Mouse (Mus musculus) T-helper 1 cell (primary cell): ENCODE data around the gene Palld.

Experiments used
- in situ Hi-C: fragments of 300-600 bp; cut with MboI, MseI; formaldehyde crosslinking; loops from one replicate; pipeline ENCODE4 v1.15.1; 2025; ENCODE audit warnings: high pct_unique_total_duplicates

Gene Palld

DNA sequence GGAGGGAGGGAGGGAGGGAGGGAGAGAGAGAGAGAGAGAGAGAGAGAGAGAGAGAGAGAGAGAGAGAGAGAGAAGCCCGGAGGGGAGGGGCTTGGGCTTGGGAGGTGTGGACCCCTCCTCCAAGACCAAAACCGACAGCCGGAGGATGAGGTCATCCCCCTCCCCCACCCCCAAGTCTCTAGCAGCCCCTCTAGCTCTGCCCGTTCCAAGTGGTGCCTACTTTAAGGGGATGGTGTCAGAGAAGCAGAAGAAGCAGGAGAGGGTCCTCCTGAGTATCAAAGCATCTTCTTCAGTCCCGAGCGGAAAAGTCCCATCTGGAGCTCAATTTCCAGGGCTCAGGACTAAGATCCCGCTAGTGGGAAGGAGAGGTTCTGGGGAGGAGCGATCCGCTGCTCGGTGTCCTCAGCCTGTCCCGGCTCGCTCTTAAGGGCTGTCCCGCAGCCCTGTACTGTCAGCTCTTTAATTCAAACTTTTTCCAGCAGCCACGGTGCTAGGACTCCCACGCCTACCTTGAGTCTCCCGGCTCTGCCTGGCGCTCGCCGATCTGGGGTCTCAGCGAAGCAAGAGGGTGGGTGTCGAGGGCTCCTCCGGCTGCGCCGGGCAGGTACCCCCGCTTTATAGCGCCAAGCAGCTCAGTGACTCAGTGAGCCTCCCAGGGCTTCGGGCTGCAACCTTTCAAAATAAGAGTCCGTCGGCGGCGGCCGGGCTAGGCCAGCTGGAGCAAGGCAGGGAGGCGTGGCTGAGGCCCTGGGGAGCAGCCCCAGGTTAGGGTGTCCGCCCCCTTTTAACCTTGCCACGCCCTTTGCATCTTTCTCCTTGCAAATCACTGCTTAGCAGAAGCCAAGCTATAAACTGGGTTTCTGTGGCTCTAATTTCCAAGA lies 311.7 kb downstream of the Palld start:
- in situ Hi-C loops = no loop called here

GRCm38 (mm10) chr8:61589972-61590391 lies 312.5 kb downstream of the Palld start:
- in situ Hi-C loops = no loop called here

- in situ Hi-C loops = no loop called here
These were observed 314.2 kb downstream of the Palld start for GRCm38 (mm10) chr8:61588336-61588735.

GRCm38 (mm10) chr8:61587731-61588130 lies 314.8 kb downstream of the Palld start:
- in situ Hi-C loops = no loop called here

DNA sequence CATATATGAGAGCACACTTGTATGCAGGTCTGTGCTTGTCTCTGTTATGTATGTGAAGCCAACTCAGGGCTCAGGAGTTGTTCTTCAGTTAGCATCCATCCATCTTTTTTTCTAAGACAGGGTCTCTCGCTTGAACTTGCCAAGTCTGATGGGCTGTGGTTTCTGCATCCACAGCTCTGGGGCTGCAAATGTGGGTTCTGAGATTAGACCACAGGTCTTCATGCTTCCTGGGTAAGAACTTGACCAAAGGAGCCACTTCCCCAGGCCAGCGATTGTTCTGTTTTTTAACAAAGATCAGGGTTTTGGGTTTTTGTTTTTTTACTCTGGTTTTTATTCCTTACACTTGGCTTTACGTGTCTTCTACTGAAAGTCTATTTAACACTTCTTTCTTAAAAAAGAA lies 316.0 kb downstream of the Palld start:
- in situ Hi-C loops = no loop called here

- in situ Hi-C loops = no loop called here
These were observed 316.7 kb downstream of the Palld start for GRCm38 (mm10) chr8:61585746-61586145.

- in situ Hi-C loops = no loop called here
These were observed 317.6 kb downstream of the Palld start for GRCm38 (mm10) chr8:61584714-61585383.

DNA sequence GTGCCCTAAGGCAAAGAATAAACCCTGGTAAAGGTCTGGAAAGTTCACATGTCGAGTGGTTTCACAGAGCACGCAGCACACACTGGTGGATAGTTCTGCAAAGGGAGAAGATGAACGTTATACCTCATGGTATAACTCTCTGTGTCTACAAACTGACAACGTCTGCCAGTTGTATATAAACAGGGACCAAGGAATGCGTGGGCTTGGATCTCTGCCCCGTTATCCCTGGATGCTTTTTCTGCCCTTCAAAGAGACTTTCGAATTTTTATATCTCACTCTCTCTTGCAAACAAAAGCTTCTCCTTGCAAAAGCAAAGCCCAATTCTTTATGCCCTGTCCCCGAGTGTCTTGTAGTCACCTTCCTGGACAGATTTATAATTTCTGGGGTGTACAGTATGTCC lies 319.9 kb downstream of the Palld start:
- in situ Hi-C loops = no loop called here

DNA sequence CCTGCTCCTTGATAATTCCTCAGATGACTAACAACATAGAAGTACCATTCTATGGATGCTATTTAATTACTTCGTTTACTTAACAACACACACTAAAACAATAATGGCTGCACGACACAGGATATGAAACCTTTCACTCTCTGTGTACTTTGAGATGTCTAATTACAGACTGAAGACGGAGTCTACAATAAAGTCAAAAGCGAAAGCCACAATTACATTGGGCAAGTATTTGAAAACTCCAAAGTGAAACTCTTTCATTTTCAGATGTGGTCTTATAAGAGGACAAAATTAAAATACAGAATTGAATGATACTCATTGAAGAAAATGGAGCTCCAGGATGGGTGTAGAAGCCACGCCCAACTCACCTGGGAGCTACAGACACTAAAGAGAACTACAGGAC lies 321.2 kb downstream of the Palld start:
- in situ Hi-C loops = no loop called here

GRCm38 (mm10) chr8:61579831-61580230 lies 322.7 kb downstream of the Palld start:
- in situ Hi-C loops = no loop called here

DNA sequence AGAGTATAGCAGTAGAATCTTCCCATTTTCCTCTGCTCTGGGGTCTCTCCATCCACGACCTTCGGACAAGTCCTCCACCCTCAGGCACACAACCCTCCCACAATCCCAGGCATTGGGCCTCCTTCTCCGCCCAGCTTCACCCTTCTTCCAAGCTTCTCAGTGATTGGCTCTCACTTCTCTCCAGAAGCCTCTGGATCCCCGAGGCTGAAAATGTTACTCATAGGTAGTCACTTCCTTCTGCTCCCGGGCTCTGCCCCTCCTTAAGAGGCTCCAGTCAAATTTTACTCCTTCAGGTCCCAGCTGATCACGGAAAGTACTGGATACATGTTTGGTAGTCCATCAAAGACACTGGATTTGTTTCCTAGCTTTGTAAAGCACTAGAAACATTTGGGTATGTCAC lies 323.7 kb downstream of the Palld start:
- in situ Hi-C loops = no loop called here

DNA sequence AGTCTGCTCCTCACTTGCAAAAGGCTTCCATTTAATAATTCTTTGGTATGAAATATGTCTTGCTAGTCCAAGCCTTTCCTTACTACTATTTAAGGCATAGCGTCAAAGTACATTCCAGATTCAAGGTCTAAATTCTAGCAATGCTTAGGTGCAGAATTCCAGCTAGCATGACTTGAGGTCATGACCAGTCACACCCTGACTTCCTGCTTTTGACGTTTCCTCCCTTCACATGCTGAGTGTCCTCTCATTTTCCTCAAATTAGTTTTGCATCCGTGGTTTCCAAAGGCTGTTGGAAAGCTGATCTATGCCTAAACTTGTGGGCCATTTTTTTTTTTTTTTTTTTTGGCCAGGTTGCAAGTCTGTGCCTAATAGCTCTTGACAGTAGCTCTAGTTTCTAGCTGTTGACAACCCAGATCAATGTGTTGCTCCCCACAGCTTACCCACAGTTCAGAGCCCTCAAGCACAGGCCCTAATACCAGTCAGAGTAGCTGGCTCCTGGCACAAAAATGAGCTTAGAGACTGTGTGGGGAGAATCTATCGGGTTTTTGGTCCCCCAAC lies 327.3 kb downstream of the Palld start:
- in situ Hi-C loops = no loop called here

DNA sequence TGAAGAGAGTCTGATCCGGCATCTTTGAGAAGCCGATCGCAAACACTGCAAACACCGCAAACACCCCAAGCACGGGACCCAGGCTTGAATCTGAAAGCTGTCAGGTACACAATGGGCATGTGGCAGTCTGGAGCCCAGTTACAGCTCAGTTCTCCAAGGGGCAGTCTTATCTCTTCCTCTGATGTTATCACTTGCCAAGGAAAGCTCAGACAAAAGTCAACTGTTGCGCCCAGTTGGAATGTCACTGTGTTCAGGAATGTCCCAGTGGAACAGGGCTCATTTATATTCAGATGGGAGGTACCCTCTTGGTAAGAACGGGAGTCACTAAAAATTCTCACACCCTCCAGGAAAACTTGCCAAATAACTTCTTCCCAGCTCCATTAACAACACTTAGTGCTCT lies 328.0 kb downstream of the Palld start:
- in situ Hi-C loops = no loop called here

- in situ Hi-C loops = no loop called here
These were observed 329.1 kb downstream of the Palld start for GRCm38 (mm10) chr8:61573179-61573937.

DNA sequence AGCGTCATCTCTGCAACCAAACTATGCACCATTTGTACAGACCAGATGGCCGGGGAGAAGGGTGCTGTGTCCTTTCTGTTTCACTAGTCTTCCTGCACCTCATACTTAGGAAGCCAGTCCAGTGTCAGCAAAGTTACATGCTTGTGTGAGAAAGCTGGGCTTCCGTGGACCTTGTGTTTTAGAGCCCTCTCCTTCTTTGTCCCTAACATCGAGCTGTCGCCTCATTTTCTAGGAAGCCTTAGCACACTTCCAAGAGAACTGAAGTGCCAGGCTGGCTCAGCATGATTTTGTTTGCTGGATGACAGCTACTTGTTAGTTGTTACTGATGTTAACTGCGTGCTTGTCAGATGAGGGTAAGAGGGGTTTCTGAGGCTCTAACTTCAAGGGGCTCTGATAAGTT lies 329.8 kb downstream of the Palld start:
- in situ Hi-C loops = no loop called here

DNA sequence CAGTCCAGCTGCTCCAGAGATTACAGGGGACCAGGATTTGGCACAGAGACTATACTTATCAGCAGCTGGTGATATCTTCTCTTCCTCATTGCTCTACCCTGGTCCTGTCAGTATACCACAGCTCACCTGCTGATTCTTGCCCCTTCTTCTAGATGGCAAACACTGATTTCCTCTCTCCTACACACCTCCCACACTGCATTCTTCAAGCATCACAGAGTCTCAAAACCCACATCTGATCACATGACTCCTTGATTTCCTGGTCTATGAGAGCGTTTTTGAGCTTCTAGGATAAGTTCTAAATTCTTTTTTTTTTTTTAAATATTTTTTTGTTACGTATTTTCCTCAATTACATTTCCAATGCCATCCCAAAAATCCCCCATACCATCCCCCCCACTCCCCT lies 331.9 kb downstream of the Palld start:
- in situ Hi-C loops = no loop called here

GRCm38 (mm10) chr8:61569721-61570120 lies 332.8 kb downstream of the Palld start:
- in situ Hi-C loops = no loop called here

GRCm38 (mm10) chr8:61569211-61569610 lies 333.3 kb downstream of the Palld start:
- in situ Hi-C loops = no loop called here

- in situ Hi-C loops = no loop called here
These were observed 339.1 kb downstream of the Palld start for GRCm38 (mm10) chr8:61563378-61563777.

GRCm38 (mm10) chr8:61562626-61563025 lies 339.9 kb downstream of the Palld start:
- in situ Hi-C loops = no loop called here

- in situ Hi-C loops = no loop called here
These were observed 341.3 kb downstream of the Palld start for GRCm38 (mm10) chr8:61561220-61561619.

GRCm38 (mm10) chr8:61559979-61560378 lies 342.5 kb downstream of the Palld start:
- in situ Hi-C loops = no loop called here
